Mouse (Mus musculus) frontal cortex, adult 2 months (tissue): ENCODE results near the gene Rhbdd2. TPM values are rescaled to one million over a fixed set of nuclear protein-coding genes. Genes with fewer than 3 reads are reported as not detected.

ENCODE experiments used
- DNase-seq, 2 experiments: peaks; one replicate each; pipeline ENCODE4 v3.0.0; 2022; ENCODE audit warnings: low spot score in 1 of 2; ENCODE audit errors: extremely low spot score in 1 of 2
- polyA plus RNA-seq: library from polyadenylated mRNA; depleted of rRNA; stranded (reverse); fragments of >200 nt; gene quantifications from 2 replicates; pipeline ENCODE4 v1.2.3, GENCODE M21; 2012; rRNA removed

Gene Rhbdd2
- polyA plus RNA-seq, 1 experiment = 79.5 TPM

DNA sequence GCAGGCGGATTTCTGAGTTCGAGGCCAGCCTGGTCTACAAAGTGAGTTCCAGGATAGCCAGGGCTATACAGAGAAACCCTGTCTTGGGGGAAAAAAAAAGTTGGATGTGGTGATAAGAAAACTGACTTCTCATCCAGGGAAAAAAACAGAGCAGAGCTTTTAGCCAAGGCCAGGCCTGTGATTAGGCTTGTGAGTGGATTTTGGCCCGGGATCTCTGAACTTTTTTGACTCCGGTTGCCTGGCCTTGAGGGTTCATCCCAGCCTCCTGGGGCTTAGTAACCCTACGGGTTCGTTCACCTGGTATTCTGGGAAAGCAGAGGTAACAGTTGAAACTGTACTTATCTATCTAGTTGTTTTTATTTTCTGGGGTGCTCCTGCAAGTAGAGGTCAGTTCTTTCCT lies 46.1 kb downstream of the Rhbdd2 start:
- no peak for DNase-seq

GRCm38 (mm10) chr5:135680967-135681545 lies 48.6 kb downstream of the Rhbdd2 start:
- DNase-seq = no peak

- no peak for DNase-seq
Observed at GRCm38 (mm10) chr5:135682009-135682408, 49.6 kb downstream of the Rhbdd2 start.

DNA sequence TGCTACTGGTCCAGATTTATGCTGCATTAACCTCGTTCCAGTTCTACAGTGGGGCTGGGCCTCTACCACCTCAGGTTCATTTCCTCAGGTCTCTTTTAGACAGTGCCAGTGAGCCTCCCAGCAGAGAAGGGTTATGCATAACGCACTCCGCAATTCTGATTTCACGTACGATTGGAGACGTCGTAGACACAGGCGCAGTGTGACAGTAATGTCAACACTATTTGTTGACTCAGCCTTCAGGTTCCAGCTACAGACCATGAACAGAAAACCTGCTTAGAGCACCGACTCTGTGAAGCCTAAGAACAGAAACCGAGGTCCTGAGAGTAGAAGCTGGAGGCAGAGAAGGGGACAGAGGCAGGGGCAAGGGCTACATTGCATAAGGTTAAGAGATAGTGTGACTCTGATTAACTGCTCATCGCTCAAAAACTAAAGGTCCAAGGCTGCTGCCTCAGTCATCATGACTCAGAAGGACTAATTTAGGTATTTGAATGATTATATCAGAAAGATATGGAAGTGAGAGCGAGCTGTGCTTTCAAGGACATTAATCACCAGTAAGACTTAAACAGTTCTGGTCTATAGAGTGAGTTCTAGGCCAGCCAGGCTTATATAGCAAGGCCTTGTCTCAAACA lies 50.6 kb downstream of the Rhbdd2 start:
- DNase-seq = no peak

GRCm38 (mm10) chr5:135690401-135690800 lies 58.0 kb downstream of the Rhbdd2 start:
- no peak for DNase-seq

- no peak for DNase-seq
Observed at GRCm38 (mm10) chr5:135691266-135691665, 58.8 kb downstream of the Rhbdd2 start.

DNA sequence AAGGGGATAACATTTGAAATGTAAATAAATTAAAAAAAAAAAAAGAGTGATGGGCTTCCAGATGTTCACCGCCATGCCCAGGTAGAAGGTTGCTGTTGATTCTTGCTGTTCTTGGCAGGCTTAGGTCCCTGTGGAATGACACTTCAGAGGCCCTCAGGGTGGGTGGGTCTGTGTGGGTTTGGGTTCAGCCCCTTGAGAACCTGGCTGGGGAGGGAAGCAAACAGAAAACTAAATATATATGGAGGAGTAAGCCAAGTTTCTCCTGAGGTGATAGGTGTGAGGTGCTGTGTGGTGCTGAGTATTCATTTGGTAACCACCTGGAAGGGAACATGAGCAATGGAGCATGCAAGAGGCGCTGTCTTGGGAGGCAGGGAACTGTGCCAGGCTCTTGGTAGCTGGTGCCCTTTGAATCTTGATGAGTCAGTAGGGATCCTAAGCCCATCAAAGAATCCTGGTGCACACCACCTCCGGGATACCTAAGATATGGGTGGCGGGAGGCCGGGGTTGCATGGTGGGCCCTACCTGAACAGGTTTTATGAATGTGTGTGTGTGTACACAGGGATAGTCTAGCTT lies 60.9 kb downstream of the Rhbdd2 start:
- no peak for DNase-seq

DNA sequence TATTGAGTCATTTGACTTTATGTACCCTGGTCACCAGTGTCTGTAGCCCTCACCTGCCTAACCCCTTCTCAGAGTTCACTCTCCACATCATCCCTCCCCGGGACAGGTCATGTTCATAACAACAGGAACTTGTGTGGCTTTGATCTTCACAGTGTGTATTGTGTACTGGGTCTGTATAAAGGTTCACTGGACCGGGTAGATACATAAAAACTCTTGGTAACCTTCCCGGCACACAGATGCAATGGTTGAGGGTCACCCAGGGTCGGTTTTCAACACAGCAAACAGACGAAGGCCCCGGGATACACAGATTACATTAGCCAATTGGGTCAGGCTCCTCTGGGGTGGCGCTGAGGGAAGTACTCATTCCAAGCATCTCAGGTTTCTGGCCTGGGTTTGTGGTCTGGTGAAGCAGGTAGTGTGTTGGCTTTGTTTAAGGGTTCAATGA lies 62.9 kb downstream of the Rhbdd2 start:
- DNase-seq = no peak

Other genes with a start within 250 kb of the Rhbdd2 start
- 26.8 and 27.1 TPM in 2 replicates for gene Pom121, start 238.1 kb upstream of the Rhbdd2 start, polyA plus RNA-seq
- gene Hip1, start 87.5 kb upstream of the Rhbdd2 start, polyA plus RNA-seq = 32.1 and 38.3 TPM in 2 replicates
- not detected in 2 replicates for gene Ccl26, start 69.0 kb upstream of the Rhbdd2 start, polyA plus RNA-seq
- gene Ccl24, start 59.6 kb upstream of the Rhbdd2 start, polyA plus RNA-seq = 0.23 and 0.60 TPM in 2 replicates
- gene Por, start 37.4 kb downstream of the Rhbdd2 start, polyA plus RNA-seq = 106 and 108 TPM in 2 replicates
- gene Tmem120a, start 111.8 kb downstream of the Rhbdd2 start, polyA plus RNA-seq = 13.0 and 13.7 TPM in 2 replicates
- gene Styxl1, start 145.8 kb downstream of the Rhbdd2 start, polyA plus RNA-seq = 0.14 TPM in 1 of 2 replicates, not detected in the other
- 500 and 513 TPM in 2 replicates for gene Mdh2, start 145.9 kb downstream of the Rhbdd2 start, polyA plus RNA-seq
- gene Srrm3, start 174.3 kb downstream of the Rhbdd2 start, polyA plus RNA-seq = 90.2 and 94.9 TPM in 2 replicates